Mouse (Mus musculus) limb, embryonic 11.5 days (tissue): ENCODE data around the gene Cdipt. TPM values are rescaled to one million over a fixed set of nuclear protein-coding genes. Genes with fewer than 3 reads are reported as not detected.
A peak's percentile ranks its signal among the peaks of the same experiment; 100 is the strongest.

ENCODE experiments used
- ATAC-seq: fragments of 200-750 bp; cut with Nextera tagmentation; 2 replicates; pipeline ENCODE4 v1.8.0; 2017; ENCODE audit warnings: low read depth; ENCODE audit not compliant: insufficient number of reproducible peaks, low FRiP score, low TSS enrichment
- DNase-seq: peaks from one replicate; pipeline ENCODE4 v3.0.0-alpha.2; 2015; ENCODE audit warnings: low spot score
- H3K27ac ChIP-seq: fragments of 300-500 bp; sonication (generic); replicated peaks from 2 replicates; pipeline ENCODE4 v1.5.1; 2014; ENCODE audit warnings: low read depth, mild to moderate bottlenecking, low read length
- H3K27me3 ChIP-seq: fragments of 300-500 bp; sonication (generic); 2 replicates; pipeline ENCODE4 v1.6.1; 2014; ENCODE audit warnings: mild to moderate bottlenecking, low read length, mixed read lengths; ENCODE audit not compliant: control insufficient read depth, insufficient read depth
- H3K36me3 ChIP-seq: fragments of 300-500 bp; sonication (generic); 2 replicates; pipeline ENCODE4 v1.6.1; 2014; ENCODE audit warnings: mild to moderate bottlenecking, low read length, moderate library complexity, mixed read lengths; ENCODE audit not compliant: control insufficient read depth, insufficient read depth
- H3K4me1 ChIP-seq: fragments of 300-500 bp; sonication (generic); 2 replicates; pipeline ENCODE4 v1.6.1; 2014; ENCODE audit warnings: low read length, mixed read lengths; ENCODE audit not compliant: control insufficient read depth, insufficient read depth
- H3K4me2 ChIP-seq: fragments of 300-500 bp; sonication (generic); 2 replicates; pipeline ENCODE4 v1.6.1; 2014; ENCODE audit warnings: low read depth, mild to moderate bottlenecking, moderate library complexity; ENCODE audit not compliant: severe bottlenecking
- H3K4me3 ChIP-seq: fragments of 300-500 bp; sonication (generic); 2 replicates; pipeline ENCODE4 v1.5.1; 2014; ENCODE audit warnings: low read depth, low read length
- H3K9ac ChIP-seq: fragments of 300-500 bp; sonication (generic); 2 replicates; pipeline ENCODE4 v1.6.1; 2014; ENCODE audit warnings: mild to moderate bottlenecking, low read length
- H3K9me3 ChIP-seq: fragments of 300-500 bp; sonication (generic); 2 replicates; pipeline ENCODE4 v1.6.1; 2016; ENCODE audit warnings: low read length; ENCODE audit not compliant: control insufficient read depth
- whole genome bisulfite sequencing: fragments of 180-500 bp; shearing (Covaris S2); extraction: QIAGEN DNeasy Blood & Tissue Kit; methylation state at CpG from one replicate; pipeline ENCODE4 v1.1.7; 2014; 5-methylcytosine and 5-hydroxymethylcytosine counted together
- polyA plus RNA-seq: library from polyadenylated mRNA; unstranded; fragments of >200 nt; fragmentation: Nextera tagmentation; extraction: Ambion mirVana; gene quantifications from 2 replicates; pipeline ENCODE4 v1.2.1, GENCODE M21; 2014

Gene Cdipt
- polyA plus RNA-seq, 1 experiment from 2014 or later, result 68.7 TPM

DNA sequence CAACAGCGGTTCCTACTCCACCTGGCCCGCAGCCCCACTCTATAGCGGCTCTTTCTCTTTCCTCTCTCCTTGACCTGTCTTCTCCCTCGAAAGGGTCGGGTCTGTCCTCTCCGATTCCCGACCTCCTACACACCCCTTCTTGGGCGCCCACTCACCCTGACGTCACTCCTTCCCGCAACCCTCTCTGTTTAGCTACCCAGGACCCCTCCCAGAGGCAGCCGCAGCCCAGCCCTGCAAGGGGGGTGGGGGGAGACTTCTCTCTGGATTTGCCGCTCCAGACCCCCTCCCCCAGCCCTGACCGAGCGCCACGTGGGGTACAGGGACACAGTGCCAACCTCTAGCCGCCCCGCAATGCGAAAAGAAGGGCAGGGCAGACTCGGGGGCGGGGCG, 26.3 kb upstream of the Cdipt start, which contains the start of gene Asphd1:
Gene Asphd1, minus strand, starts transcription at position 180 of the 390 bp plus-strand sequence.
- DNase-seq (no peak), ATAC-seq (peak; percentile 60)
- Histone ChIP-seq H3K9me3 (no peaks in the 10 kb centered on the region), H3K9ac (0 out of 2 replicates have a peak within 1 kb of the TSS, but pooled peaks have one; percentile 12), H3K4me3 (peak within 1 kb of the TSS; percentile 39), H3K36me3 (no peaks in the 10 kb centered on the region), H3K4me1 (peaks cover 5% of the 10 kb centered on the region), H3K4me2 (peak within 1 kb of the TSS; percentile 97), H3K27ac (no peak within 1 kb of the TSS), H3K27me3 (peaks cover 29% of the 10 kb centered on the region)
- 1% methylated on average over 21 of the region's 21 CpGs for WGBS

GRCm38 (mm10) chr7:126949793-126950646, 25.7 kb upstream of the Cdipt start, which contains the start of gene Sez6l2:
Gene Sez6l2 (plus strand): TSS chr7:126950563.
- H3K9me3 ChIP-seq, result no peaks in the 10 kb centered on the region
- H3K9ac ChIP-seq, result 0 out of 2 replicates have a peak within 1 kb of the TSS, but pooled peaks have one; percentile 12
- peak within 1 kb of the TSS; percentile 39 for H3K4me3 ChIP-seq
- no peak within 1 kb of the TSS for H3K27ac ChIP-seq
- H3K4me1 ChIP-seq, result peaks cover 5% of the 10 kb centered on the region
- WGBS, result under 1% methylated on average over 40 of the region's 42 CpGs
- DNase-seq, result peak; percentile 98
- peak within 1 kb of the TSS; percentile 97 for H3K4me2 ChIP-seq
- H3K36me3 ChIP-seq, result no peaks in the 10 kb centered on the region
- ATAC-seq, result peak; percentile 79
- H3K27me3 ChIP-seq, result peaks cover 29% of the 10 kb centered on the region

- Histone ChIP-seq H3K9me3 (no peaks in the 10 kb centered on the region), H3K4me1 (peaks cover 5% of the 10 kb centered on the region), H3K27me3 (peaks cover 29% of the 10 kb centered on the region), H3K4me3 (no peak overlapping the region), H3K36me3 (no peaks in the 10 kb centered on the region), H3K4me2 (no peak overlapping the region), H3K9ac (no peak overlapping the region), H3K27ac (no peak overlapping the region)
- 6% methylated on average over 26 of the region's 26 CpGs for WGBS
- ATAC-seq (no peak), DNase-seq (no peak)
Measured at GRCm38 (mm10) chr7:126950647-126951615, 24.8 kb upstream of the Cdipt start.

- 34% methylated on average over 4 of the region's 4 CpGs for WGBS
- no peak overlapping the region for H3K9ac ChIP-seq
- peaks cover 5% of the 10 kb centered on the region for H3K4me1 ChIP-seq
- no peak overlapping the region for H3K27ac ChIP-seq
- ATAC-seq, result no peak
- H3K36me3 ChIP-seq, result no peaks in the 10 kb centered on the region
- no peaks in the 10 kb centered on the region for H3K9me3 ChIP-seq
- DNase-seq, result no peak
- H3K4me2 ChIP-seq, result no peak overlapping the region
- no peak overlapping the region for H3K4me3 ChIP-seq
- peaks cover 29% of the 10 kb centered on the region for H3K27me3 ChIP-seq
Measured at GRCm38 (mm10) chr7:126951741-126952140, 24.0 kb upstream of the Cdipt start.

DNA sequence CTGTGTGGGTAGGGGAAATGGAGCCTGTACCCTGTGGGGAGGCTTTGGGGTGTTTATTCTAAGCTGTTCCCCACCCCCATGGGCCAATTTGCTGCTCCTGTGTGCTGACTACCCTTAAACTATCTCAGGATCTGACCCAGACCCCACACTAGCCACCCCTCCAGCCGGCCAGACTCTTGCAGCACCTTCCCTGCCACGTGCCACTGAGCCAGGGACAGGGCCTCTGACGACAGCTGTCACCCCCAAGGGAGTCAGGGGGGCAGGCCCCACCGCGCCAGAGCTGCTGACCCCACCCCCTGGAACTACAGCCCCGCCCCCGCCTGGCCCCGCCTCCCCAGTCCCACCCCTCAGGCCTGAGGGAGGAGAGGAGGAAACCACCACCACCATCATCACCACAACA, 23.1 kb upstream of the Cdipt start:
- no peak overlapping the region for H3K4me3 ChIP-seq
- H3K9ac ChIP-seq, result no peak overlapping the region
- DNase-seq (peak; percentile 21), ATAC-seq (no peak)
- no peaks in the 10 kb centered on the region for H3K9me3 ChIP-seq
- no peak overlapping the region for H3K27ac ChIP-seq
- no peak overlapping the region for H3K4me2 ChIP-seq
- WGBS, result 0% methylated on average over 8 of the region's 8 CpGs
- peaks cover 5% of the 10 kb centered on the region for H3K4me1 ChIP-seq
- H3K27me3 ChIP-seq, result peaks cover 29% of the 10 kb centered on the region
- no peaks in the 10 kb centered on the region for H3K36me3 ChIP-seq

GRCm38 (mm10) chr7:126955125-126955524, 20.6 kb upstream of the Cdipt start:
- WGBS, result 67% methylated on average over 3 of the region's 3 CpGs
- DNase-seq (no peak), ATAC-seq (no peak)
- no peaks in the 10 kb centered on the region for H3K4me1 ChIP-seq
- H3K9ac ChIP-seq, result no peak overlapping the region
- no peak overlapping the region for H3K4me2 ChIP-seq
- H3K4me3 ChIP-seq, result no peak overlapping the region
- no peak overlapping the region for H3K27ac ChIP-seq
- no peaks in the 10 kb centered on the region for H3K36me3 ChIP-seq
- no peaks in the 10 kb centered on the region for H3K9me3 ChIP-seq
- H3K27me3 ChIP-seq, result peaks cover 26% of the 10 kb centered on the region

GRCm38 (mm10) chr7:126959780-126960179, 15.9 kb upstream of the Cdipt start:
- WGBS, result 78% methylated on average over 9 of the region's 9 CpGs

GRCm38 (mm10) chr7:126961095-126961494, 14.6 kb upstream of the Cdipt start:
- no peak overlapping the region for H3K4me2 ChIP-seq
- H3K4me1 ChIP-seq, result no peaks in the 10 kb centered on the region
- H3K27ac ChIP-seq, result no peak overlapping the region
- no peak overlapping the region for H3K4me3 ChIP-seq
- WGBS, result 85% methylated on average over 5 of the region's 5 CpGs
- ATAC-seq (no peak), DNase-seq (no peak)
- no peaks in the 10 kb centered on the region for H3K36me3 ChIP-seq
- H3K9me3 ChIP-seq, result no peaks in the 10 kb centered on the region
- no peak overlapping the region for H3K9ac ChIP-seq
- H3K27me3 ChIP-seq, result peaks cover 14% of the 10 kb centered on the region

More at GRCm38 (mm10) chr7:126959780-126960179, 15.9 kb upstream of the Cdipt start:
- Histone ChIP-seq H3K4me3 (no peak overlapping the region), H3K27me3 (peaks cover 14% of the 10 kb centered on the region), H3K4me1 (no peaks in the 10 kb centered on the region), H3K9ac (no peak overlapping the region), H3K27ac (no peak overlapping the region), H3K36me3 (no peaks in the 10 kb centered on the region), H3K9me3 (no peaks in the 10 kb centered on the region), H3K4me2 (no peak overlapping the region)
- no peak for ATAC-seq
- no peak for DNase-seq
